Mouse (Mus musculus): ENCODE results near the gene Defb35. TPM values are rescaled to one million over a fixed set of nuclear protein-coding genes. Genes with fewer than 3 reads are reported as not detected.

Gene Defb35
- not detected in 2 replicates for polyA plus RNA-seq (2015; fragmentation: Nextera tagmentation; extraction: Ambion mirVana)

GRCm38 (mm10) chr8:21938052-21938451, at the start of gene Defb35:
Gene Defb35 (plus strand): TSS chr8:21938352.

GRCm38 (mm10) chr8:21906290-21906689, 31.9 kb upstream of the Defb35 start, which contains the start of gene Defb11:
Gene Defb11 (minus strand): TSS chr8:21906412.

GRCm38 (mm10) chr8:21932610-21933009, 5.5 kb upstream of the Defb35 start, which contains the start of gene Defb15:
Gene Defb15 (minus strand): TSS chr8:21932710.

GRCm38 (mm10) chr8:21946462-21946861, 8.3 kb downstream of the Defb35 start, which contains the start of gene Defb13:
Gene Defb13 (plus strand): TSS chr8:21946762.

GRCm38 (mm10) chr8:21958414-21958813, 20.3 kb downstream of the Defb35 start, which contains the start of gene Fam90a1a:
Gene Fam90a1a (plus strand): TSS chr8:21958714.

GRCm38 (mm10) chr8:21969475-21969874, 31.3 kb downstream of the Defb35 start, which contains the start of gene Ccdc70:
Gene Ccdc70 (plus strand): TSS chr8:21969775.

Other genes starting within 250 kb of the Defb35 start
- gene AY761184, start 234.7 kb upstream of the Defb35 start, polyA plus RNA-seq (2015; fragmentation: Nextera tagmentation; extraction: Ambion mirVana) = not detected in 2 replicates
- not detected in 2 replicates for gene Defa24, start 203.9 kb upstream of the Defb35 start, polyA plus RNA-seq (2015; fragmentation: Nextera tagmentation; extraction: Ambion mirVana)
- not detected in 2 replicates for gene Defb50, start 114.8 kb upstream of the Defb35 start, polyA plus RNA-seq (2015; fragmentation: Nextera tagmentation; extraction: Ambion mirVana)
- not detected in 2 replicates for gene Defb2, start 98.4 kb upstream of the Defb35 start, polyA plus RNA-seq (2015; fragmentation: Nextera tagmentation; extraction: Ambion mirVana)
- gene Defb10, start 79.5 kb upstream of the Defb35 start, polyA plus RNA-seq (2015; fragmentation: Nextera tagmentation; extraction: Ambion mirVana) = not detected in 2 replicates
- gene Defb9, start 52.9 kb upstream of the Defb35 start, polyA plus RNA-seq (2015; fragmentation: Nextera tagmentation; extraction: Ambion mirVana) = not detected in 2 replicates
- not detected in 2 replicates for gene Defb11, start 31.9 kb upstream of the Defb35 start, polyA plus RNA-seq (2015; fragmentation: Nextera tagmentation; extraction: Ambion mirVana)
- gene Defb15, start 5.6 kb upstream of the Defb35 start, polyA plus RNA-seq (2015; fragmentation: Nextera tagmentation; extraction: Ambion mirVana) = not detected in 2 replicates
- not detected in 2 replicates for gene Defb13, start 8.4 kb downstream of the Defb35 start, polyA plus RNA-seq (2015; fragmentation: Nextera tagmentation; extraction: Ambion mirVana)
- gene Fam90a1a, start 20.4 kb downstream of the Defb35 start, polyA plus RNA-seq (2015; fragmentation: Nextera tagmentation; extraction: Ambion mirVana) = not detected in 2 replicates
- gene Ccdc70, start 31.4 kb downstream of the Defb35 start, polyA plus RNA-seq (2015; fragmentation: Nextera tagmentation; extraction: Ambion mirVana) = not detected in 2 replicates
- 10.5 TPM in 2 replicates for gene Atp7b, start 122.0 kb downstream of the Defb35 start, polyA plus RNA-seq (2015; fragmentation: Nextera tagmentation; extraction: Ambion mirVana)
- gene Alg11, start 122.4 kb downstream of the Defb35 start, polyA plus RNA-seq (2015; fragmentation: Nextera tagmentation; extraction: Ambion mirVana) = 7.8 and 8.0 TPM in 2 replicates
- gene Nek5, start 186.7 kb downstream of the Defb35 start, polyA plus RNA-seq (2015; fragmentation: Nextera tagmentation; extraction: Ambion mirVana) = 0.13 and 0.25 TPM in 2 replicates
- gene Nek3, start 228.1 kb downstream of the Defb35 start, polyA plus RNA-seq (2015; fragmentation: Nextera tagmentation; extraction: Ambion mirVana) = 2.3 and 2.8 TPM in 2 replicates
- 32.9 and 33.9 TPM in 2 replicates for gene Ckap2, start 247.5 kb downstream of the Defb35 start, polyA plus RNA-seq (2015; fragmentation: Nextera tagmentation; extraction: Ambion mirVana)